Mouse (Mus musculus) activated CD4-positive, CD25-positive, alpha-beta regulatory T cell, adult 9 weeks (primary cell): Measurements from ENCODE around the gene Mgmt. TPM values are rescaled to one million over a fixed set of nuclear protein-coding genes. Genes with fewer than 3 reads are reported as not detected.

Source experiments
- polyA plus RNA-seq: library from polyadenylated mRNA; unstranded; fragments of 100-300 nt; shearing (Covaris generic); gene quantifications from one replicate; pipeline ENCODE4 v1.2.1, GENCODE M21; 2017

Mgmt gene
- 8.7 TPM for polyA plus RNA-seq

DNA sequence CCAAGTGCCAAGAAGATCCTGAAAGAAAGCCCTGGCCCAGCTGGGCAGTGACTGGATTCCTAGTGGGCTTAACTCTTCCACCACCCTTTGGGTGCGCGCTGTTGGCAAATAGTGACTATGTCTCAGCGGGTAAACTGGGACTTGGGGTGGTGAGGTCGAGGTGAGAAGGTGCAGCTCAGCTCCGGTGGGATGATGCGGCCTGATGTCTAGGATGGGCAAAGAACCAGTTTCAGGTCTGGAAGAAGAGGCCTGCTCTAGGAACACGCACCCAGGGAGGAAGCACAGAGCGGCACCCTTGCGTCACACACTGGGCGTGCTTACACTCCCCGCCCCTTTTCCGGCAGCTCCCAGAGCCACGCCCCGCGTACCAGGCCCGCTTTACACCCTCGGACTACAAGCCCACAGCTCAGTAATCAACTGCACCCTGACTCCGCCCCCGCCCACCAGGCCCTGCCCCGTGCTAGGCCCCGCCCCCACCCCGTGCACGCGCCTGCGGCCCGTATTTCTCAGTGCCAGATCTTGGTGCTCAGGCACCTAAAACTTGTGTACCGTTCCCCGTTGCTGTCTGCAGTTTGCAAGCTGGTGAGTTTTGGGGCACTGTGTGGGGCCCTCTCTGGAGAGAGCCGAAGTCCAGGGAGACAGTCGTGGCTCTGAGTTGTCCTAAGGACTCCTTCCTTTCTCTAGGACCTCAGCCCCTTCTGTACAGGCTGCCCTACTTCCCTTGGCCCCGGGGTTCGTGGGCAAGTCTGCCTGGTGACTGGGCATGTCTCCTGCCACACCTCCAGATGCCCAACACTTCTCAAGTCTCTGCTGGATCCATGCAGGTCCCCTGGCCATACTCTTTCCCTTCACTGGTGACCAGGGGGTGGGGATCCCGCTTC lies at the start of gene Mgmt:
Mgmt (plus strand) TSS at position 509 of the 881 bp plus-strand sequence.

